Mouse (Mus musculus): ENCODE results near the gene Aknad1.

GRCm38 (mm10) chr3:108721076-108721991 is 18.1 kb upstream of the Aknad1 start:
- no peak; the same call in 1 of the 2 replicates for TF ChIP-seq MXI1 (IDR thresholded peaks at IDR 0.05; ENCODE audit: low read depth, low read length)
- no peak for TF ChIP-seq MAX (IDR thresholded peaks at IDR 0.05; ENCODE audit: low read length)
- TF ChIP-seq POLR2A (IDR thresholded peaks at IDR 0.05; ENCODE audit: low read depth, low read length), result no peak
- TF ChIP-seq CTCF (conservative IDR thresholded peaks at IDR 0.05 in 1 of 2, IDR thresholded peaks at IDR 0.05 in 1 of 2; ENCODE audit: low read depth in 2 of 2, low read length in 2 of 2), result no peak
- TF ChIP-seq TCF12 (IDR thresholded peaks at IDR 0.05; ENCODE audit: low read depth, low read length), result no peak
- no peak for TF ChIP-seq EP300 (IDR thresholded peaks at IDR 0.05; ENCODE audit: low read length)
- no peak for TF ChIP-seq IRF4 (IDR thresholded peaks at IDR 0.05; ENCODE audit: low read depth, low read length)
- TF ChIP-seq ZNF384 (IDR thresholded peaks at IDR 0.05; ENCODE audit: low read depth, low read length), result no peak
- TF ChIP-seq SIN3A (IDR thresholded peaks at IDR 0.05; ENCODE audit: low read length), result no peak
- no peak for TF ChIP-seq ZKSCAN1 (IDR thresholded peaks at IDR 0.05; ENCODE audit: borderline replicate concordance, low read depth, low read length)
- no peak for TF ChIP-seq ZC3H11A (IDR thresholded peaks at IDR 0.05; ENCODE audit: low read depth, low read length)
- TF ChIP-seq GABPA (IDR thresholded peaks at IDR 0.05; ENCODE audit: insufficient replicate concordance, low read depth, low read length), result no peak
